Mouse (Mus musculus) G1E (cell line): ENCODE results near the gene Sept5.

ENCODE experiments used
- CTCF ChIP-seq: IDR thresholded peaks from 2 replicates; pipeline ENCODE4 v1.5.1; 2012; ENCODE audit warnings: low read depth, low read length, inconsistent platforms, mixed read lengths
- GATA1 ChIP-seq: IDR thresholded peaks from 2 replicates; pipeline ENCODE4 v1.6.1; 2012; ENCODE audit warnings: borderline replicate concordance, low read length, inconsistent platforms, mixed read lengths
- POLR2AphosphoS5 ChIP-seq: IDR thresholded peaks from 2 replicates; pipeline ENCODE4 v1.6.1; 2012; ENCODE audit warnings: low read depth, low read length, inconsistent platforms; ENCODE audit not compliant: insufficient replicate concordance

DNA sequence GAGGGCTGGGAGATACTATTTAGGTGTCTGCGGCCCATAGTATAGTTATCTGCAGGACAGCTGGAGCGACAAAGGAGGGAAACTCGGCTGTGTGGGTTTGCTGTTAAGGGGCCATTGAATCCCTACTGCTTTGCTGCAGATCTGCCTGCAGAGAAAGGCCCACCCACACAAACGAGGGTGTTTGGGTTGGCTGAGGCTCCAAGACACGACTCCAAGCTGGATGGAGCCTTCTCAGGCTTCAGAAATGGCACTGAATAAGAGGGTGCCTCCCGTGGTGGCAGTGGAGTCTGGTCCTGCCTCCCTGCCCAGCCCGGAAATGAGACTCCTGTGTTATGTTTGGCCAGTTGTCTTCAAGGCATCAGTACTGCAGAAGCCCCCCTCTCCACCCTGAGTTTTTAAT lies 12.5 kb upstream of the Sept5 start:
- TF ChIP-seq GATA1 (no peak), CTCF (no peak), POLR2AphosphoS5 (no peak)
